Mouse (Mus musculus): ENCODE data around the gene Eif3f. TPM values are rescaled to one million over a fixed set of nuclear protein-coding genes. Genes with fewer than 3 reads are reported as not detected.

The Eif3f gene
- polyA plus RNA-seq, 1 experiment from 2014 or later, result 66.0 TPM

DNA sequence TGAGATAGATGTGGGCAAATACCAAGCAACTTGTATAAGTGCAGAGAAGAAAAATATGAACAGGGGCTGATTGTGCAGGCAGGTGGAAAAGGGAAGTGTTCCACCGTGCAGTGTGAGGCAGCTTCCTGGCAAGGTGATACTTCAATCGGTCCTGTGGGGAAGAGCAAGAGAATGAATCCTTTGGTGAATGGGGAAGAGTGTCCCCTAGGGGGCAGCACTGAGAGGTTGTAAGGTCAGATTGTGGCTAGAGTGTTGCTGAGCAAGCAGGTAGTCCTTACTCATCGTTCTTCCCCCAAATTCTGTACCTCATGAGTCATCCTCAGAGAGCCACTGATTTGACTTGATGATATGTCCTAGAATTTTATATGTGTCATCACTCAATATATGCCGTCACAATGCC is 20.0 kb downstream of the Eif3f start:
- H3K27me3 ChIP-seq (ENCODE audit: control insufficient read depth, insufficient read depth, low read length), result peaks cover 42% of the 10 kb centered on the region
- no peak for ATAC-seq (replicated peaks; ENCODE audit: insufficient number of reproducible peaks, low FRiP score, low TSS enrichment)
- 62% methylated on average over 4 of the region's 4 CpGs for WGBS (ENCODE audit: insufficient replicate concordance)

DNA sequence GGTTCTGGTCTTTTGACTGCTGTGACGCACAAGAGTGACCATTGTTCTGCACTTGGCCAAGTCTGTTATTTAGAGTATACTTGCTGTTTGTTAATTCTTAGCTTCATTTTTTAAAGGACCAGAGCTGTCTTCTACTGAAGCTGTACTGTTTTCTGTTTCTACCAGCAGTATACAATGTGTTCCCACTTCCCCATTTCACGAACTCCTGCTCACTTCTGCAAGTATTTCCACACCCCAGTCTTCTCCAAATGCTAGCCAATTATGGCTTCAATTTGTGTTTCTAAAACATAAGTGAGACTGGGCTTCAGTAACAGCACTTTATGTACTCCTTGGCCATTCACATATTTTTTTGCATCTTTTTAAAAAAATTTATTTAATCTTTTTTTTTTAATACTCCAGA is 23.5 kb downstream of the Eif3f start:
- ATAC-seq (replicated peaks; ENCODE audit: insufficient number of reproducible peaks, low FRiP score, low TSS enrichment), result no peak
- Histone ChIP-seq H3K27me3 (ENCODE audit: control insufficient read depth, insufficient read depth, low read length) (peaks cover 7% of the 10 kb centered on the region), H3K9me3 (replicated peaks; ENCODE audit: control insufficient read depth, low read length) (no peaks in the 10 kb centered on the region), H3K4me3 (ENCODE audit: low read depth, low read length) (no peak overlapping the region), H3K4me1 (ENCODE audit: control insufficient read depth, insufficient read depth, low read length) (no peaks in the 10 kb centered on the region), H3K27ac (ENCODE audit: low read depth, low read length) (no peak overlapping the region), H3K9ac (ENCODE audit: low read depth, low read length) (no peak overlapping the region), H3K36me3 (ENCODE audit: control insufficient read depth, insufficient read depth, low read length) (no peaks in the 10 kb centered on the region), H3K4me2 (no peak overlapping the region)
- WGBS (ENCODE audit: insufficient replicate concordance), result 64% methylated on average over 2 of the region's 2 CpGs

More for the DNA sequence above, 20.0 kb downstream of the Eif3f start:
- Histone ChIP-seq H3K9ac (ENCODE audit: low read depth, low read length) (no peak overlapping the region), H3K9me3 (replicated peaks; ENCODE audit: control insufficient read depth, low read length) (no peaks in the 10 kb centered on the region), H3K27ac (ENCODE audit: low read depth, low read length) (no peak overlapping the region), H3K4me1 (ENCODE audit: control insufficient read depth, insufficient read depth, low read length) (peaks cover 10% of the 10 kb centered on the region), H3K4me3 (ENCODE audit: low read depth, low read length) (no peak overlapping the region), H3K36me3 (ENCODE audit: control insufficient read depth, insufficient read depth, low read length) (no peaks in the 10 kb centered on the region), H3K4me2 (no peak overlapping the region)

DNA sequence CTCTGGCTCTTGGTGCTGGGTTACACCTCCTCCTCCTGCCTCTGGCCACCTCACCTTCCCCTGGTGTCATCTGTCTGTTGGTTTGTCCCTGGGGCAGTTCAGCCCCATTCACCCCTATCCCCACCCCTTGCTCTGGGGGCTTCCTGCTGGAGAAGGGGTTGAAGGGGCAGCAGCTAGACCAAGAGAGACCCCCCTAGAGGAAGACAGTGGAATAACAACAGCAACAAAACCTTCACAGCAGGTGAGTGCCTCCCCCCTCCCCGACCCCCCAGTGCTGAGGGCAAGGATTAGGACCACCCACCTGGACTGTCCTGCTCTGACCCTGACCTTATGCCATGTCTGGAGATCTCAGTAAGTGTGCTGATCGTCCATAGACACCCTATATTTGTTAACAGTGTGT is 31.8 kb downstream of the Eif3f start:
- Histone ChIP-seq H3K27me3 (ENCODE audit: control insufficient read depth, insufficient read depth, low read length) (peaks cover 4% of the 10 kb centered on the region; the same call in 1 of the 2 replicates), H3K4me2 (no peak overlapping the region), H3K9me3 (replicated peaks; ENCODE audit: control insufficient read depth, low read length) (no peaks in the 10 kb centered on the region), H3K27ac (ENCODE audit: low read depth, low read length) (no peak overlapping the region), H3K36me3 (ENCODE audit: control insufficient read depth, insufficient read depth, low read length) (no peaks in the 10 kb centered on the region), H3K4me3 (ENCODE audit: low read depth, low read length) (no peak overlapping the region), H3K9ac (ENCODE audit: low read depth, low read length) (no peak overlapping the region), H3K4me1 (ENCODE audit: control insufficient read depth, insufficient read depth, low read length) (no peaks in the 10 kb centered on the region)
- WGBS (ENCODE audit: insufficient replicate concordance), result 23% methylated on average over 2 of the region's 2 CpGs
- no peak for ATAC-seq (replicated peaks; ENCODE audit: insufficient number of reproducible peaks, low FRiP score, low TSS enrichment)

DNA sequence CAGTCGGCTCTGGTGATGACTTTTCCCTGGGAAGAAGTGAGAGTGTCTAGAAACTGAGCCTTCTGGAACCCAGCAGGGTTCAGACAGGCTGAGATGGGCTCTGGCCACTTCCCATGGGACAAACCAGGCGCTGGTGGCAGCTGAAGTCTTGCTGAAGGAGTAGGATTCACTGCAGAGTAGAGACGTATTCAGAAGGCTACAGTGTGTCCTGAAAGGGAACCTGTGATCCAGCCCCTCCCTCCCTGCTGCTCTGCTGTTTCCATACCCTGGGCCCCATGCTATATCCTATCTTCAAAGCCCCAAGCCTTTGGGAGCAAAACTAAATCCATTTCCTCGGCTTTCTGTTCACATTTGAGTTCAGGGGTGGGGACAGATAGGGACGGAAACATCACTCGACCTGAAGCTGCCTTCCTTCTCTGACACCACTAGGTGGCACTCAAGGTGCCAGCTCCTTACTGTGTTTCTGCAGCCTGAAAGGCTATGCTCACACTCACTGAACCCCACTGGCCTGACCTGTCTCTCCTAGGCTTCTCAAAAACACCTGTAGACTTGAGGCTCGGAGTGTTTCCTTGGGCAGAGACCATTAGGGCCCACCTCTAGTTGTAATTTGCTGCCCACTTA is 32.6 kb downstream of the Eif3f start:
- no peak overlapping the region for H3K27ac ChIP-seq (ENCODE audit: low read depth, low read length)
- no peaks in the 10 kb centered on the region for H3K4me1 ChIP-seq (ENCODE audit: control insufficient read depth, insufficient read depth, low read length)
- no peaks in the 10 kb centered on the region for H3K36me3 ChIP-seq (ENCODE audit: control insufficient read depth, insufficient read depth, low read length)
- peak; percentile 47; the same call in 1 of the 2 replicates for ATAC-seq (replicated peaks; ENCODE audit: insufficient number of reproducible peaks, low FRiP score, low TSS enrichment)
- H3K4me2 ChIP-seq, result no peak overlapping the region
- no peaks in the 10 kb centered on the region for H3K9me3 ChIP-seq (replicated peaks; ENCODE audit: control insufficient read depth, low read length)
- H3K9ac ChIP-seq (ENCODE audit: low read depth, low read length), result no peak overlapping the region
- no peak overlapping the region for H3K4me3 ChIP-seq (ENCODE audit: low read depth, low read length)
- 33% methylated on average over 7 of the region's 7 CpGs for WGBS (ENCODE audit: insufficient replicate concordance)
- H3K27me3 ChIP-seq (ENCODE audit: control insufficient read depth, insufficient read depth, low read length), result peaks cover 4% of the 10 kb centered on the region; the same call in 1 of the 2 replicates

DNA sequence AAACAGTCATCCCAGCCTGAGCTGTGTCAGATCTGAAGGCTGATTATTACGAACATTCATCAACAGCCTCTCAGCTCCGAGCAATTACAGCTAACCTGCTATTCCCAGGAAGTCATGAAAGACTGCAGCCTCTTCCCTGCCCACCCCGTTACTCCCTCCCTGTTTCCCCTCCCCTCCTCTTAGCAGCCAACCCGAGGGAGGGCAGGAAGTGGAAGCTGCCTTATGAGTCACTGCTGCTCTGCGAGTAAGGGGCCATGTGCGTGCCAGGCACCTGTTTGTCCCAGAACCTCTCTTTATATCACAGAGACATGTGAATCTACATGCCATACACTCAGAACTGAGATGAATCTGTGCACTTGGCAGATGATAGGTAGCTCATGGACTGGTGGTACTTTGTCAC is 34.0 kb downstream of the Eif3f start:
- Histone ChIP-seq H3K27me3 (ENCODE audit: control insufficient read depth, insufficient read depth, low read length) (peaks cover 7% of the 10 kb centered on the region; the same call in 1 of the 2 replicates), H3K4me1 (ENCODE audit: control insufficient read depth, insufficient read depth, low read length) (no peaks in the 10 kb centered on the region), H3K27ac (ENCODE audit: low read depth, low read length) (no peak overlapping the region), H3K9me3 (replicated peaks; ENCODE audit: control insufficient read depth, low read length) (no peaks in the 10 kb centered on the region), H3K4me2 (no peak overlapping the region), H3K4me3 (ENCODE audit: low read depth, low read length) (no peak overlapping the region), H3K9ac (ENCODE audit: low read depth, low read length) (no peak overlapping the region), H3K36me3 (ENCODE audit: control insufficient read depth, insufficient read depth, low read length) (no peaks in the 10 kb centered on the region)
- no peak for ATAC-seq (replicated peaks; ENCODE audit: insufficient number of reproducible peaks, low FRiP score, low TSS enrichment)
- 23% methylated on average over 6 of the region's 6 CpGs for WGBS (ENCODE audit: insufficient replicate concordance)

DNA sequence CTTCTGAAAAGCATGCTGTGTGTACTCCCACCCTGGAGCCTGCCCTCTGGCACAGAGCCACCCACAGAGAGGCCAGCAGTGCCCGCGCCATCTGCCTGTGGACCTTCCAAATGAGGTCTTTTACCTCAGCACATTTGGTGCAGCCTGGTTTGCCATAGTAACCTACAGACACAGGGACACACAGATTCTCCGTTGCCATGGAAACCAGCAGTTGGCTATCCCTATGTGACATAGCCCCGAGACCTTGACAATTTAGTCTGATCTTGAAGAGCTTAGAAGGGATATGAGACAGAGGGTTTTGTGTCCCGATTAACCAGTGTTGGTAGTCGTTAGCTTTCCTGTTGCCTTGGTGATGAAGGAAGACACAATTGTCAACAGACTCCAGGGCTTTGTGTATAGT is 38.1 kb downstream of the Eif3f start:
- Histone ChIP-seq H3K9me3 (replicated peaks; ENCODE audit: control insufficient read depth, low read length) (no peaks in the 10 kb centered on the region), H3K4me3 (ENCODE audit: low read depth, low read length) (no peak overlapping the region), H3K27me3 (ENCODE audit: control insufficient read depth, insufficient read depth, low read length) (peaks cover 7% of the 10 kb centered on the region; the same call in 1 of the 2 replicates), H3K4me1 (ENCODE audit: control insufficient read depth, insufficient read depth, low read length) (no peaks in the 10 kb centered on the region), H3K4me2 (no peak overlapping the region), H3K9ac (ENCODE audit: low read depth, low read length) (no peak overlapping the region), H3K36me3 (ENCODE audit: control insufficient read depth, insufficient read depth, low read length) (no peaks in the 10 kb centered on the region), H3K27ac (ENCODE audit: low read depth, low read length) (no peak overlapping the region)
- 67% methylated on average over 6 of the region's 6 CpGs for WGBS (ENCODE audit: insufficient replicate concordance)
- ATAC-seq (replicated peaks; ENCODE audit: insufficient number of reproducible peaks, low FRiP score, low TSS enrichment), result no peak

DNA sequence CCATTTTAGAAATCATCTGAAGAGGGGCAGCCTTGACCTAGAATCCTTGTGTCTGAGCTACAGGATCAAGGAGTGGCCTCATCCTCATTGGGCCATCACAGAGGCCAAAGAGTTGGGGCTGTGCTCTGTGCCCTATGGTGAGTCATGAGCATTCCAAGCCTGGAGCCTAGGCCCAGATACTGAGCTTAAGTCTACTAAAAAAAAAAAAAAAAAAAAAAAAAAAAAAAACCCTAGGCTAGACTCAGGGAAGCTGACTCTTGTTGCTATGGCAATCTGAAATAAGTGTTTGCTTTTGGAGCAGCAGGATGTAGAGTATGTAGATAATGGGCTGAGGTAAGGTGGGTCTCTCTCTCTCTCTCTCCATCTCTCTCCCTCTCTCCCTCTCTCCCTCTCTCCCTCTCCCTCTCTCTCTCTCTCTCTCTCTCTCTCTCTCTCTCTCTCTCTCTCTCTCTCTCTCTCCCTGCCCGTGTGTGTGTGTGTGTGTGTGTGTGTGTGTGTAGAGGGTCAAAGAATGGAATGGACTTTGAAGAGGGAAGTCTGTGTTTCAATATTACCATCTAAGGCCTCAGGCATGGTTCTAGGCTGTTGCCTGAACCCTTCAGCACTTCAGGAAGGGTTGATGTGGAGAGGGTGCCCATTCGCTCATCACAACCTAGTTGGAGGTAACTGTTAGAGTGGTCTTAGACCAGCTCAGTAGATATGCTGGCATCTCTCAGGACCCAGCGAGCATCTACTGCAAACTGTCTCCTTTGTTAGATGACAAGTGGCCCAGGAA is 51.9 kb downstream of the Eif3f start:
- 72% methylated on average over 2 of the region's 3 CpGs for WGBS (ENCODE audit: insufficient replicate concordance)
- no peaks in the 10 kb centered on the region for H3K27me3 ChIP-seq (ENCODE audit: control insufficient read depth, insufficient read depth, low read length)
- H3K36me3 ChIP-seq (ENCODE audit: control insufficient read depth, insufficient read depth, low read length), result no peaks in the 10 kb centered on the region
- H3K4me3 ChIP-seq (ENCODE audit: low read depth, low read length), result no peak overlapping the region
- no peaks in the 10 kb centered on the region for H3K9me3 ChIP-seq (replicated peaks; ENCODE audit: control insufficient read depth, low read length)
- H3K4me2 ChIP-seq, result no peak overlapping the region
- H3K9ac ChIP-seq (ENCODE audit: low read depth, low read length), result no peak overlapping the region
- no peaks in the 10 kb centered on the region for H3K4me1 ChIP-seq (ENCODE audit: control insufficient read depth, insufficient read depth, low read length)
- H3K27ac ChIP-seq (ENCODE audit: low read depth, low read length), result no peak overlapping the region
- no peak for ATAC-seq (replicated peaks; ENCODE audit: insufficient number of reproducible peaks, low FRiP score, low TSS enrichment)

DNA sequence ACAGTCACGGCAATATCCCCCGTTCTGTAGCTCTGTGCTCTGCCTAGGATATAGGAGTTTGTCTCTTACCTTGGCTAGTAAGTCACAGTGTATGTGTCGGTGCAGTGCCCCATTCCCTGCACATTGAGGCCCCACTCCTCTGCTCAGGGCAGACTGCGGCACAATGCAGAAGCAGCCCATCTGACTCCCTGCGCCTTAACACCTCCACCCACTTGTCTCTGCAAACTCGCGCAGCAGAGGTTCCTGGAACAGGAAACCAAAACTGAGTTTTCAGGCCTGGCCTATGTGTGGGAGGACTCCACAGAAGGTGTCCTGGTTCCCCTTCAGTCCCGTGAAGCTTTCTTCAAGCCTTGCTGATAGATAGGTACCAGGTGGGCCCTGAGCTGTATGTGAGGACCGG is 57.0 kb downstream of the Eif3f start:
- Histone ChIP-seq H3K4me1 (ENCODE audit: control insufficient read depth, insufficient read depth, low read length) (no peaks in the 10 kb centered on the region), H3K4me3 (ENCODE audit: low read depth, low read length) (no peak overlapping the region), H3K27me3 (ENCODE audit: control insufficient read depth, insufficient read depth, low read length) (no peaks in the 10 kb centered on the region), H3K9me3 (replicated peaks; ENCODE audit: control insufficient read depth, low read length) (no peaks in the 10 kb centered on the region), H3K4me2 (no peak overlapping the region), H3K9ac (ENCODE audit: low read depth, low read length) (no peak overlapping the region), H3K36me3 (ENCODE audit: control insufficient read depth, insufficient read depth, low read length) (no peaks in the 10 kb centered on the region), H3K27ac (ENCODE audit: low read depth, low read length) (no peak overlapping the region)
- no peak for ATAC-seq (replicated peaks; ENCODE audit: insufficient number of reproducible peaks, low FRiP score, low TSS enrichment)
- WGBS (ENCODE audit: insufficient replicate concordance), result 76% methylated on average over 9 of the region's 9 CpGs
